Mouse (Mus musculus): ENCODE measurements around the gene Ptrh1.
A peak's percentile ranks its signal among the peaks of the same experiment; 100 is the strongest.

Ptrh1 gene

GRCm38 (mm10) chr2:32757056-32757845, 18.3 kb upstream of the Ptrh1 start, which contains the start of gene Tor2a:
Gene Tor2a, plus strand, starts transcription at chr2:32757234.
- peak; percentile 95 for DNase-seq

GRCm38 (mm10) chr2:32758503-32758902, 17.1 kb upstream of the Ptrh1 start:
- no peak for DNase-seq

DNA sequence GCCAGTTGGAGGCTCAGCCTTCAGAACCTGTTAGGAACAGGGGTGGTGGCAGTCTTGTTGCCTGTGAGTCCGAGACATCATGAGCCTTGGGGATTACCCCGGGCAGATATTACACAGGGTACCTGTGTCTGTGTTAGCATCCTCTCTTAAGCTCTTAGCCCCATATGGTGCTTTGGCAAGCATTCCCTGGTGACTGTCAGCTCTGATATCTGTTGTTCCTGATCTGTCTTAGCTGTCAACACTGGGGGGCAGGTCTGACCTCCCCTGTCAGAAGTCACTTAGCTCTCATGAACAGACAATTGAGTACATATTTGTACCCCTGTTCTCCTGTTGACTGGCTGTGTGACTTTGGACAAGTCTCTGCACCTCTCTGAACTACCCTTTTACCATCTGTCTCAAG, 16.6 kb upstream of the Ptrh1 start:
- no peak for DNase-seq

GRCm38 (mm10) chr2:32761361-32761760, 14.2 kb upstream of the Ptrh1 start:
- DNase-seq, result no peak

- DNase-seq, result no peak
Observed at GRCm38 (mm10) chr2:32761859-32762258, 13.7 kb upstream of the Ptrh1 start.

DNA sequence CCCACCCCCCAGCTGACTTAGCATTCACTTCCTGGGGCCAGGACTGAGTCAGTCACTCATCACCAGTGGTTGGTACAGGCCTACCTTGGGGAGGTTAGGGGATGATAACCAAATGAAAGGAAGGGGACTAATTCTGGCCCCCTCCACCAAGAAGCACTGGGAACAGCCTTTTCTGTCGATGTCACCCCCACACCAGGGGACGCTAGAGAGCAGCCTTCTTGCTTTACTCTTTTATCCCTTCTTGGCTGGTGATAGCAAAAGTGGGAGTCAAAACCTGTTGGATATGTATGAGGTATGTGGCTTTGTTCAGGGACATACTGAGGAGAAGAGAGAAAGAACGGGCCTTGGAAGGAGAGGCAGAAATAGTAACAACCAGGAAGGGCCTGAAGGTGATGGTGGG, 12.2 kb upstream of the Ptrh1 start:
- DNase-seq, result no peak

DNA sequence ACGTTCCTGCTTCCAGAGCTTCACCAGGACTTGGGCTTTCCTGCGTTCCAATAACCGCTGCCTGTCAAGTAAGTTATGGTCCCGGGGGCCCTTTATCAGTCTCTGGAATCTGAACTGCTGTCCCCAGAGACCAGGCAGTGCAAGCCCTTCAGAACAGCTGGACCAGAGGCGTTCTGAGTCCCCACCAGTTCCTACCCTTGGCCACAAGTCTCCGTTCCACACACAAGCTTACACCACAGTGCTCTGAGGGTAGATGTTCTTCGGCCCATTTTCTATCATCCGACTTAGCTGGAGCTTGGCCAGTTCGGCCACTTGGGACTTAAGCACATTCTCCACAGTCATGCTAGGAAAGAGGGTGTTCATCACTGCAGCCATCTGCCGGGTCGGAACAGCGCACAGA, 8.3 kb upstream of the Ptrh1 start:
- no peak for DNase-seq

- DNase-seq, result no peak
Observed at GRCm38 (mm10) chr2:32768661-32769285, 6.8 kb upstream of the Ptrh1 start.

GRCm38 (mm10) chr2:32769327-32770085, 6.1 kb upstream of the Ptrh1 start:
- no peak for DNase-seq

DNA sequence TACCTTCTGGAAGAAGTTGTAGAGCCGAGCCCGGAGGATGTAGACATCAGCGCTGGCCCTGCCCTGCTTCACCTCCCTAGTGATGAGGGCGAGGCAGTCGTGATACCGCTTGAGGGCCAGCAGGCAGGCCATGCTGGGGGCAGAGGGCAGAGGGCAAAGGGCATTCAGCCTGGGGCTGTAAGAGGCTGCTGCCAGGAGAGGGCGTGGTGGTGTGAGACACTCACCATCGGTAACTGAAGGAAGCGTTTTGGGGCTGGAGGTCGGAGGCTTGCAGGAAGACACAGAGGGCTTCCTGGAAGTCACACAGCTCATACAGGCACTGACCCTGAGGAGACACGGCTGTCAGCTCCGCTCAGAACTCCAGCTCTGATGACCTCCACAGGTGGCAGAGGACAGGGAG, 3.7 kb upstream of the Ptrh1 start:
- no peak for DNase-seq

DNA sequence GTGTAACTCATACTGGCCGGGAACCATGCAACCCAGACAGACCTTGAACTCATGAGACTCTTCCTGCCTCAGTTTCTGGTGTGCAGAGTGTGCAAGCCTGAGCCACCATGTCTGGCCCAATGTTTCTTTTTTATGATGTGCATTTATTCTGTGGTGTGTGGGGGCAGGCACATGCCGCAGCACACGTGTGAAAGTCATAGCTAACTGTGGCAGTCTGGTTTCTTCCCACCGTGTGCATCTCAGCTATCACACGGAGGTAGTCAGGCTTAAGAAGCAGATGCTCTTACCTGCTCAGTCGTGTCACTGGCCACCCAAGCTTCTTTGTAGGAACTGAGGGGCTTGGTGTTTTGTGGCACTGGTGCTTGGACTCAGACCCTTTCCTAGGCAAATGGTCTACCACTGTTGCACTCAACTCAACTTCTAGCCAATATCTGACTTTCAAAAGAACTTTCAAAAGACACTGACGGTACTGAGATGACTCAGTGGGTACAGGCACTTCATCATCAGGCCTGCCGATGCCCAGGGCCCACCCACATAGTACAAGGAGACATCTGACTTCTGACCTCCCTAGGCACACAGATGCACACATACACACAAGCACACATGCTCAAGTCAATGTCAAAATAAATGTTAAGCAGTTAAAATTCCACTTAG, 2.8 kb upstream of the Ptrh1 start:
- DNase-seq, result no peak

- no peak for DNase-seq
Observed at GRCm38 (mm10) chr2:32776192-32776591, 606 bp downstream of the Ptrh1 start.

DNA sequence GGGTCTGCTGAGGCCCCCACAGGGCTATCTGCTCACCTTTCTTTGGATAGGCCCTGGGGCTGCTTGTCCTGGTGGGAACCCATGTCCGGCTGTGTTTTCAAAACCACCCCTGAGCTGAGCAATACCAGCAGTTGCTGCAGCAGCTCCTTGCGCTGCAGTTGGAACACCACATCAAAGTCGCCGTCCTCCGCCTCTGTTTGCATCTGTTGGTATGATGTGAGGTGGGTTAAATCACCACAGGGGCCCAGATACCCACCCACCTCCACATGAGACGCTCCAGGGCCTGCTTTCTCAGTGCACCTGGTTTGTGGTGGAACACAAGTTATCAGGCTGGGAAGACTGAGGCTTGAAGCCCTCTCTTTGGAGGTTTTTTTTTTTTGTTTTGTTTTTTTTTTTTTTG, 2.5 kb downstream of the Ptrh1 start:
- DNase-seq, result no peak

- peak; percentile 77 for DNase-seq
Observed at GRCm38 (mm10) chr2:32779131-32779530, 3.5 kb downstream of the Ptrh1 start.

DNA sequence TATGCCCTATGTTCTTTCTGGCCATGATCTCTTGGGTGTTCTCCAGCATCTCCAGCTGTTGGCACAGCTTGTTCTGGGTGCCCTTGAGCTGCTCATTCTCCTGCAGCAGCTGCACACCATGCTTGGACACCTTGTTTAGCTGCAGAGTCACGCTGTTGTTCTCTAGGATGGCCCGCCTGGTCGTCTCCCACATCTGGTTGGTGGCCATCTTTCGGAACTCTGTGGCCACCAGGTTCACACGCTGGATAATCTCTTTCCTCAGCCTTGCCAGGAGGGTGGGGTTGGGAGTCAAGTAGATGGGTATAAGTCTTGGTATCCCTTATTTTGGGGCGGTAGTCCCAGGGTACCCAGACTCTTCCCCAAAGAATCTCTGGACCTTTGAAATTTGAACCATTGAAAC, 4.1 kb downstream of the Ptrh1 start:
- no peak for DNase-seq

- no peak for DNase-seq
Observed at GRCm38 (mm10) chr2:32781710-32782109, 6.1 kb downstream of the Ptrh1 start.

DNA sequence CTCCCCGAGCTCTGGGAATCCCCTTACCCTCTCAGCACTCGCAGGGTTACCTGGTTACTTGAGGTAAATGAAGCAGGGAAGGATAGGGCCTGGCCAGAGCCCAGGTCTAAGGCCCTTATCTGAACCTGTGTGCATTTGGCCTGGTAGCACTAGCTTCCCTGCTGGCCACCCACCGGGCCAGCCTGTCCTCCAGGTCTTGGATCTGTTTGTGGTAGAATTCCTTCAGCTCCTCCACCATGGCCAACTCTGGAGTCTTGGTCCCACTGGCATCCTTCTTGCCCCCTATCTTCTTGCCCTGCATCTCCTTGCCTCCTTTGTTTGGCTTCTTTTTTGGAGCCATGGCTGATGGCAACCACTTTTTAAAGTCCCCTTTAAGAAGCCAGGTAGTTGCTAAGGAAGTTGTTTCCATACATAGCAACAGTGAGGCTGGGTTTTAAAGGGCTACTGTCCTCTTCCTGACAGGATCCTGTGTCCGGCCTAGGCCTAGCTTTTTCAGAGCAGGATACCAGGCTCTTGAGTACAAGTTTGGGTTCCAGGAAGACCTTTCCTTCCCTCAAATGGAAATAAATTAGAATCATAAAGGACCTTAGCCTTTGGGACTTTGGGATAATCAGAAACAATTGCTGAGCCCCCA, 8.6 kb downstream of the Ptrh1 start, which contains the start of gene Cfap157:
Cfap157 (minus strand) TSS at position 381 of the 634 bp plus-strand sequence.
- no peak for DNase-seq

- peak; percentile 62 for DNase-seq
Observed at GRCm38 (mm10) chr2:32787176-32787575, 11.6 kb downstream of the Ptrh1 start.

DNA sequence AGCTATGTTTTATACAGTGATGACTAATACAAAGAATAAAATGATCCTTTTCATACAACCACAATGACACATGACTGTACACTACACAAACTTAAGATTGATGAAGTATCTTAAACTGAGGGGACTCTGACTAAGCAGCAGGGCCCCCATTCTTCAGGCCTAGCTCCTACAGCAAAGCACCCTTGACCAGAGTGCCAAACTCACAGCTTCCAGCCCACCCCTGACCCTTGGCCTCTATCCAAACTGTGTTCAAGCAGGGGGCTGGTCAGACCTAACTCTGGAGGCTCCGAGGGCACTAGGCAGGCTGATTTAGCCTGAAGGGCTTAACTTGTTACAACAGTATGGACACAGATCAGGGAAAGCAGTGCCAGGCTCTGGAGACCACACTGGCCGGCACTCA, 13.0 kb downstream of the Ptrh1 start:
- no peak for DNase-seq

GRCm38 (mm10) chr2:32791297-32791696, 15.7 kb downstream of the Ptrh1 start:
- DNase-seq, result no peak

DNA sequence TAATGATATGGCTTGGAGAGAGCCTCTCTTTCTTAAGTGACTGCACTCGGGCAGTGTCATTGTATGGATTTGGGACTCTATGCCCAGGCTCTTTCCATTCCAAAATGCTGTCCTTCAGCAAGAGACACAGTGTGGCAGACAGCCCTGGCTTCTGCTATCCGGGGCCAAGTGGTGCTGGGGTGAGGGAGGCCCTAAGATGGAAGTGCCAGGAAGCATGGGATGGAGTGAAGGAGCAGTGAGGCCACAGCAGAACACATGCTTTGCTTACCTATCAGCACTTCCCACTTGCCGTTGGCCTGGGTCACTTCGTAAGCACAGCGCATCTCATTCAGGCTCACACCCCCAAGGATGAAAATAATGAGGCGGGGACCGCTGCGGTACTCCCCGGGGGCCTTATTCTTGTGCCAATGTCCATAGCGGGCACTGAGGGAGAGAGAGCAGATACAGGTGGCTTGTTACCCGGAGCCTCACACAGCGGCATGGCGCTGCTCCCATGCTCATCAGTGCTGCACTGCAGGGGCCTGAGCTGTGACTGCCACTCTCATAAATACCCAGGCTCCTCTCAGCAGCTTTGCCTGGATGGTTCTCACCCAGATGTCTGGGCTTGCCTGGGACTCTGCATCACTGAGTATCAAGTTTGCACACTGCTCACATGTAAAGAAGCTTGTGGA, 20.3 kb downstream of the Ptrh1 start:
- DNase-seq, result no peak
